Mouse (Mus musculus) embryo, embryonic 10 days (tissue): Measurements from ENCODE around the gene Slc22a16.
"Not testable (repeated sequence)": the region's sequence is repeated elsewhere in the genome, so short reads cannot be mapped to it uniquely, and the experiment has no call there.

ENCODE experiments used
- DNase-seq: peaks from one replicate; pipeline ENCODE4 v3.0.0-alpha.2; 2015; ENCODE audit warnings: low spot score

The Slc22a16 gene

DNA sequence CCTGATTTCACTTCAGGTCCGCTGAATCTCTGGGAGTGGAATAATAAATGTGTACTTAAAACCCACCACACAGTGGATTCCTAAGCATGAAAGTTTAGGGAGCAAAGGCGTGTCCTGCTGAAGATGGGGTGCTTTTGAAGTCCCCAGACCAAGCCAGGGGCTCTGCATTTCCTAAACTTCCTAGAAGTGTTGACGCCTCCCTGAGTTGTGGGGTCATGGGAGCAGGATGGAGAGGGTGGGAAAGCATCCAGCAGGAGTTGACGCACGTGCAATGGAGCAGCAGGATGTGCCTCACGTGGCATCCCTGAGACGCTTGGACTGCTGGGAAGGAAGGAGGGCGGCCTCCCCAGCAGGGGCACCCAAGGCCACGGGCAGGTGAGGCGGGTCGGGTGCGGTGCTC is at the start of gene Slc22a16:
Gene Slc22a16, plus strand, starts transcription at position 301 of the 400 bp plus-strand sequence.
- DNase-seq = no peak

DNA sequence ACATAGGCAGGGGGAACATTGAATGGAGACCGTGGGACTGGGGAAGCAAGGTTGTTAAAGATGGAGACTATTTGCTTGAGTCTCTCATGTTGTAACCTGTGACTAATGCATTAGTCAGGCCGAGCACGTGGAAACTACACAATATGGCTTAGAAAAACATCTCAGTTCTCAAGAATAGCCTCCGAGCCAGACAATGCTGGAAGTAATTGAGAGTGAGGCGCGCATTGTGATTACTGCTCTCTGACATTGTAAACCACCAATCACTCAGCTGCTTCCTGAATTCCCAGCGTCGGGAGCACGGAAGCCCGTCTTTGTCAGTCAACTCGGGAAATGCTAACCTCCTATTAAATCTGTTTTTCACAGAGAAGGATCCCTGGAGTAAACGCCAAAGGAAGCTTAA is 48.6 kb upstream of the Slc22a16 start:
- peak; percentile 78 for DNase-seq

DNA sequence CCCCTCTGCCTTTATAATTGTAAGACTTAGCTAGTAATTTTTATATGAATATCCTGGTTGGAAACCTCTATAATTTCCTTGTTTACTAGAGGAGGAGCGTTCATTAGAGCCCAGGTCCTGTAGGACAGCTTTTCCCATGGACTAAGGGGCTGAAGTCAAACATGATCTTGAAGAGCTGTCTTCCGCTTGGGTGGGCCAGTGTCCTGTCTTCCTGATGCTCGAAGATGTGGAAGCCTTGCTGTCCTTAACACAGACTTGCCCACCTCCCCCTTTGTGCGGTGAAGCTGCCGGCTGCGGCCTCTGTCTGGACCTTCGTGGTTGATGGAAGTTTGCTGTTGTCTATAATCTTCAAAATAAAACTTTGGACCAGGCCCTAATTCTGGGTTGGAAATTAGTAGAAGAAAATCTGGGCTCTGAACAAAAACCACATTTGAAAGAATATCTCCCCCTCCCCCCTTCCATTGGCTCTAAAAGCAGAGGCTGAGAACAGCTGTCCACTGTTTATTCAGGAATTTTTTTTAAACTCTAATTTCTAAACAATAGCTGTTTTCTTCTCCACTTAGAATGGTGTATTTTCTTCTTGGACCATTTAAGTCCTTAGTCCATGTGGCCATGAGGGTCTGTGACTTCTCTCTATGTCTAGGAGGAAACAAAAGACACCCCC is 46.7 kb upstream of the Slc22a16 start:
- no peak for DNase-seq

DNA sequence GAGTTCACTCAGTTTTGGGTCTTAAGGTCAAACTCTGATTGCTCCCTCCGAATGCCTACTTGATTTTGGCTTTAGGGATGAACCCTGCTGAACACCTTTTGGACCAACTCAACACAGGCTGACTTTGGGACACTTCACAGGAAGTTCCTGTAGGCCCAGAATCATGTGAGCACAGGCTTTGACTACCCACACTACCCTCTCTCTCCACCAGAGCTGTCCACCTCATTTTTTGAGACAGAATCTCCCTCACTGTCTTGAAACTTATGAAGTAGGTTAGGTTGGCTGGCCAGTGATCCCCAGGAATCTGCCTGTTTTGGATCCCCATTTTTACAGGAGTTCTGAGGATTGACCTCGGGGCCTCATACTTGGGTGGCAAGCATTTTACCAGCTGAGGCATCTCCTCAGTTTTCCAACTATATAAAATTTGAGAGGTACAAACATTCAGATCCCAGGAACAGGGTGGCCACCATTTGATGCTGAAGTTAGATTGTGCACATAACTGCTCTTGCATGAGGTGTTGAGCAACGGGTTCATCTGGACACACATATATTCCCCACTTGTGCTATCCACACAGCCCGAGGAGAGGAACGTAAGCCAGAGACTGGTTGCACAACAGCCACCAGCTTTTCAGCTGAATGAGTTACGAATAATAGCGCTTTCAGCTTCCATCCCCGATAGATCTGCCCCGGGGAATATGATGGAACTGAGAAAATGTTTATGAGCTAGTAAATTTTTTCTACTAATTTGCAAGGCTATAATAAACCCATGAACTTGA is 45.9 kb upstream of the Slc22a16 start:
- no peak for DNase-seq

DNA sequence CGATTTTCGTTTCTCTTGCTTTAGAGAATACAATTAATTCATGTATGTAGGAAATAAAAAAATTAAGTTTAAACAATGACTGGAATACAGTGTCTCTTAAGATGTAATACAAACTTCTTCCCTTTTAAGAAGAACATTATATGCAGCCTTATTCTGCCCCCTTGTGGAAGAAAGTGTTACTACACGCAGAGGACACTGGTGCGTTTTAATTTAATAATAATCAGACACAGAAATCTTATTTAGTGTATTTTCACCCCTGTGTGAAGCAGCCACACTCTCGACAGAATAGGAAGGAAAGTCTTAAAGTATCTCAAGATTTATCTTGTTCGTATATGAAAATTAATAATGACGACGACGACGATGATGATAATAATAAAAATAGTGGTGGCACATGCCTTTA is 45.1 kb upstream of the Slc22a16 start:
- peak; percentile 71 for DNase-seq

DNA sequence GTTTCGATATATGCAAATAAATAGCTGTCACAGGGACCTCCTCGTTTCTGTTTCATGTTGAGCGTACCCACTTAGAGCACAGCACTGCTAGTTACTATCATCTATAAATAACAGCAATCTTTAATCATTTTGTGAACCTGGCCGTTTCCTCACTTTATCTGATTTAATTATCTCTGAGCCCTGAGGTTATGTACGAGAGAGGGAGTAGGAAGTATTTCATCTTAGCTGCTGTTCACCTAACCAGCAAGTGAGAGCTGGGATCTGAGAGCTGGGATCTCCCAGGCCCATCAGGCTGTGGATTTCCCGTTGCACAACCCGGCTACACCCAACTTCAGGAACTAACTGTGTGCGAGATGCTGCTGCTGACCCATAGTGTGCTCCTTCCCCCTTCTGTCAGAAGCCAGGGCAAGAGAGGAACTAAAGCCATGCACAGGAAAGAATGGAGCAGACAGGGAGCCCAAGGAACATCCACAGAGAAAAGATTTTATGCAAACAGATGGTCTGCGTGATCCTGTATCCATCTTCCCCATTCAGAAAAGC is 44.5 kb upstream of the Slc22a16 start:
- no peak for DNase-seq

DNA sequence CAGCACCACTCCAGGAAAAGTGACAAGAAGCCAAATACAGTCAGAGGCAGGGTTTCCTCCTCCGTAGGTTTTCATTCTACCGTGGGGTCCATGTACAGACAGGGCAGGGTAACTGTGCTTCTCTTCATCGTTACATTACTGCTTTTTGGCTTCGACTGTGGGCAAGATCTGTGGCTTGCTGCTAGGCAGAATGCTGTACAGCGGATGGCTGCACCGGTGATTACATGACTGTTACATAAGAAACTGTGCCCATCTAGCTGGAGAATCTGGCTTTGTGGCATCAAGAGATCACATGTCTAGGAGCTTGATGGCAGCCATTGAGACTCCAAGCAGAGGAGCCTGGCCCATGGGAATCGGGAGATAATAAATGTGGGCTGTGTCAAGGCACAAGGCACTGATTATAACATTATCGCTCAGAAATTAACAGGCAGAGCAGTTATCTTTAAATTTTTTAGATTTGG is 43.8 kb upstream of the Slc22a16 start:
- no peak for DNase-seq

DNA sequence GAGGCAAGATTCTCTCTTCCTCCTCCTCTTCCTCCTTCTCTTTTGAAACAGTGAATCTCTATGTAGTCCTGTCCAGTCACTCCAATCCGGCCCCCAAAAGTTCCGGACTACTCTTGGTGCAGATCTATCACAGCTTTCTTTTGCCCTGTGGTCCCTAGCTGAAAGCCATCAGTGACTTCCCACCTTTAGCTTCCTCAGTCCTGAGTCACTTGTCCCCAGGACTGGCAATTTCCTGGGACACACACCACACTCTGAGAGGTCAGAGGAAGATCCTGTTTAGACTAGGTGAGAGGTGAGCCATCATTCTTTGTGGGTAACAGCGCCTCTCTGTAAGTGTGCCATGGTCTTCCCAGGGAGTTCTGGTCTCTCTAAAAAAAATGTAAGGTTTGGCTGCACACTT is 43.1 kb upstream of the Slc22a16 start:
- no peak for DNase-seq

DNA sequence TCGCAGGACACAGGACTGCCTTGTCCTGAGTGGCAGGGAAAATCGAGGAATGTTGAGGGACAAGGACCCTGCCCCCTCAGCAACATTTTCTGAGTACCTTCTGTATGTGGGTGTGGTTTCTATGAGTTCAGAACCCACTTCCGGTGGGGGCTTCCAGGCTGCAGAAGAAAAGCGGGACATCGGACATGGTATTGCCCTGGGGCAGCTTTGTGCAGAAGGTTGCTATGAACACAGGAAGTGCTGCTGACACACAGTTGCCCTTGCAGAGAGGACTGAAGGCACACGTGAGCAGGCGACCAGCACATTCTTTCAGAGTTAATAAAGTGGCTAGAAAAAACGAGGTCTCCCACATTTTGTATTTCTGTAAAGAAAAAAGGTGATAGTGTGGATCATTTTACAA is 42.6 kb upstream of the Slc22a16 start:
- peak; percentile 40 for DNase-seq

DNA sequence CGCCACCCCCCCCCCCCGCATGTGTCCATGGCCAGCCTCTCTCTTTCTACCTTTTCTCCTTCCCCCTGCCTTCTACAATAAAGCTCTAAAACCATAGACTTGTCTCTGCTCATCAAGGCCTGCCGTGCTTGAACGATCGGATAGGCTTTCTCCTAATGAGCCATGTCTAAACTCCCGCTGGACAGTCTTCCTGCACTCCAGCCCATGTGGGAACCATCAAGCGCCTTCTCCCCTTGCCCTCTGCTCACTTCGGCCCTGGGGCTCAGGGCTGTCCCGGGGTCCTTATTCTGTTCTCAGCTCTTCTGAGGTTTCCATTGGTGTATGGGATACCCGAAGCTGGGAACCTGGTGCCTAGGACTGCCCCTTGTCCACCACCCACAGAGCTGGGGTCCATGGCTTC is 41.5 kb upstream of the Slc22a16 start:
- no peak for DNase-seq

DNA sequence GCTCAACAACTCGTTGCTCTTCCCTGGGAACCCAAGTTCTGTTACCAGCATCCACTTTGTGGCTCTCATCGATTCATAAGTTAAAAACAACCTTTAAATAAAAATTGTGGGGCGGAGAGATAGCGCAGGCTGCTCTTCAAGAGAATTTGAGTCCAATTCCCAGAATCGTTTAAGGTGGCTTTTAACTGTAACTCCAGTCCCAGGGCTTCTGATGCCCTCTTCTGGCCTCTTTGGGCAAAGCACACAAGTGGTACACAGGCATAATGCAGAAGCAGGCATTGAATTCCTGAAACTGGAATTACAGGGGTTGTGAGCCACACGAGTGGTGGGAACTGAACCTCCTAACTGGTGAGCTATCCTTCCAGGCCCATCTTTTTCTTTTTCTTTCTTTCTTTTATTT is 40.5 kb upstream of the Slc22a16 start:
- peak; percentile 63 for DNase-seq

DNA sequence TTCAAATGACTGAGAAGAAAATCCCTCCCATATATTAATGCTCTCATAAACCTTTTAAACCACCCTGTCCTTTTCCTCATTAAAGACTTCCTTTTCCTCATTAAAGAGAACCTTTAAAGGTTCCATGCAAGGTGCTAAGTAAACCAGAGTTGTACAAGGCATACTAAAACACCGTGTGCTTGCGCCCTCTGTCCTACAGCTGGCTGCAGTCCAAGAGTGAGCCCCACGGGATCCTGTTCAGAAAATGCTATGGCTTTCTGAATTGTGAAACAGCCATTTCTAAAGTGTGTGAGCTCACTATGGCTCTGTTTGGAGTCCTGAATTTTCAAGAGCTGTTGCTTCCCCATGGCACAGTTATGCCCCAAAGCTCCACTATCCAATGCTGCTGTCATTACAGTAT is 39.5 kb upstream of the Slc22a16 start:
- no peak for DNase-seq

DNA sequence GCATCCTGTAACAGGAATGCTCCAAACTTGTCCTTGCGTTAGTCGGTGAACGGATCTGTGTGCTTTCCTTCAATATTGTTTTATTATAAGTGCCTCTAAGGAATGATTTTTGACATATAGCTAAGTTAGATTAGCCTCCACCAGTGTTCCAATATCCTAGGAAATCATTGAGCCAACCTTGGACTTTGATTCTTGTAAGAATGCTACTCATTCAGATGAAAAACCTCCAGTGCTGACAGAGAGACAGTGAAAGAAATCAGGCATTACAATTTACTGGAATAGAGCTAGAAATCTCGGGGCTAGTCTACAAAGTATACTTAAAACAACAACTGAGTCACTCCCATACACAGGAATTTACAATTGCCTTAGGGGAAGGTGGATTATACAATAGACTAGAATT is 37.5 kb upstream of the Slc22a16 start:
- DNase-seq = not testable (repeated sequence)

DNA sequence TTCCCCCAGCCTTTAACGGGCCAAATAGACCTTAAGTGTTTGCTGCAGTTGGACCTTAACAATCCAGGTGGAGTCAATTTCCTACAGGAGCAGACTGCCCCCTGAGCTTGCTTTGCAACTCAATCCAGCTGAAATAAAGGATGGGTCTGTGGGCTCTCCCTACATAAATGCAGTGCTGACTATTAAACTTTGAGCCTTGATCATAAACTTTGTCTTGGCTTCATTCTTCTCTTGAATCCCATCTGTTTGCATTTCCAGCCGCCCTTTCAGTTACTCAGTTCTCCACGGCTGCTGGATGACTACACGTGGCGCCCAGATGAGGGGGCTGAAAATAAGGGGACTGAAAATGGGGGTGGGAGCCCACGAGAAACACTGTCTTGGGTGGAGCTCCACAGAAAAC is 28.8 kb upstream of the Slc22a16 start:
- no peak for DNase-seq

DNA sequence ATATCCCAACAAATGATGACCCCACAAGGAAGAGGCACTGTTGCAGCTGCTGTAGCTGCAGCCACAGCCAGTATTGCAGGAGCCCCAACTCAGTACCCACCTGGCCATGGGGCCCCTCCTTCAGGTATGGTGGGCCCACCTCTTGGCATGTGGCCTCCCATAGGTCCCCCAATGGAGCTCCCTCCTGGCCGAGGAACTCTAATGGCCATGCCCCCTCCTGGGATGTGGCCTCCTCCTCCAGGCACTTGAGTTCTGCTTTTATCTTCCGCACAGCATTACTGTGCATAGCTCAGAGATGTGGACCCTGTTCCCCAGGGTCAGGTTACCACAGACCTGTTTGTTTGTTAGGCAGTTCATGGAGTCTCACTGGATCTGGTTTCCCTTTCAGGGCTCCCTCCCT is 20.8 kb upstream of the Slc22a16 start:
- no peak for DNase-seq

DNA sequence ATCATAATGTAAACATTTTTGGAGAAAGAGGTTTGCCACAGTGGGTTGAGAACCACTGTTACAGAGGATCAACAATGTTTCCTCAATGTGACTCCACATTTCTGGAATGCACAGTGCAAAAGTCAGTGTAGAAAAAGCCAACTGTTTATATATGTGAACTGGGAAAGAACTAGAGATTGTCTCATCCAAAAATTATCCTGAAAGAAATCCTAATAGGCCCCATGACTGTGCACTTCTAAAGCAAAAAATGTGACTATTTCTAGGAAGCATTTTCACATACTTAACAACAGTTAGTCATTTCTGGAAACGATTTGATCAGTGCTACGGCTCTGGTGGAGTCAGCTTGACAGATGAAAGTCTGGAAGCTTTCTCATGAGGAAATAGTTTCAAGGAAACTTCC is 18.3 kb upstream of the Slc22a16 start:
- no peak for DNase-seq

DNA sequence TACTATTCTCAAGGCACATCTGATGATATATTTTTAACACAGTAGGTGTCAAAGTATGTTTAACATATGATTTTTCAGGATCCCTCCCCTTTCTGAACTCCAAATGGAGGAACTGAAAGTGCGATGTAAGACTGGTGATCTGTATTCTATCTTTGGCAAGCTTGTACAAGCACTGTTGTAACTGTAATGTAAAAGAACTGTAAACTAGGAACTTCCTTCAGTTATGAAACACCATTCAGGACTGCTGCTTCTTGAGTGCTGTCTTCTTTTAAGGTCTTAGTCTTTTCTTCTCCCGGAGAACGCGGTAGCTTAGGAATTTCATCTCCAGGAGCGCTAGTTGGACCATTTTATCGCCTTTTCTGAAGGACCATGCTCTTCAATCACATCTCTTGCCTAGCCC is 4.4 kb upstream of the Slc22a16 start:
- not testable (repeated sequence) for DNase-seq

DNA sequence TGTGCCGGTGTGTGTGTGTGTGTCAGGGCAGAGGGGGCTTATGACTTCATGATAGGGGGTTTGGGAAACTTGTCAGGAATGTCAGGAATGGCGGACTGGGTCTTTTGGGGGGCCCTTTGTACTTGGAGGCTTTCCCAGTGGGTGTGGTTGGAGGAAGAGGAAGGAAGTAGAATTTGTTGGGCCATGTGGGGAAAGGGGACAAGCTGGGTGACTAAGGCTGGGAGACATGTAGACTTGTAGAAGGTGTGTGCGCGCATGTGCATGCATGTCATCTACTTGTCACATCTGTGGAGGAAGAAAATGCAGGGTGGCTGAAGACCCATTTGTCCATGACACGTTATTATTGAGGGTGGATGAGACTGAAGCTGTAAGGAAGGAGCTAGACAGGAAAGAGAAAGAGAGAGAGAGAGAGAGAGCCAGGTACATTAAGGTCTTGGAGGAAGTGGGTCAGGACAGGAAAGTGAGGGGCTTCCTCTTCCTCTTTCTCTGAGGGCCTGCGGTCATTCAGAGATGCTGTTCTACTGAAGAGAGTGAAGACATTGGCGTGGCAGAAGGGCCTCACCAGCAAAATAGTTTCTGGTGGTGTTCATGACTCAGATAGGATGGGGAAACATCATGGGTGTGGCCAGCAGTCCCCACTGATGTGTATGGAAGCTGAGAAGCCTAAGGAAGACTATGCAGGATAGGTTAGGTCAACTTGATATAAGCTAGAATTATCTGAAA is 5.9 kb downstream of the Slc22a16 start:
- DNase-seq = no peak

DNA sequence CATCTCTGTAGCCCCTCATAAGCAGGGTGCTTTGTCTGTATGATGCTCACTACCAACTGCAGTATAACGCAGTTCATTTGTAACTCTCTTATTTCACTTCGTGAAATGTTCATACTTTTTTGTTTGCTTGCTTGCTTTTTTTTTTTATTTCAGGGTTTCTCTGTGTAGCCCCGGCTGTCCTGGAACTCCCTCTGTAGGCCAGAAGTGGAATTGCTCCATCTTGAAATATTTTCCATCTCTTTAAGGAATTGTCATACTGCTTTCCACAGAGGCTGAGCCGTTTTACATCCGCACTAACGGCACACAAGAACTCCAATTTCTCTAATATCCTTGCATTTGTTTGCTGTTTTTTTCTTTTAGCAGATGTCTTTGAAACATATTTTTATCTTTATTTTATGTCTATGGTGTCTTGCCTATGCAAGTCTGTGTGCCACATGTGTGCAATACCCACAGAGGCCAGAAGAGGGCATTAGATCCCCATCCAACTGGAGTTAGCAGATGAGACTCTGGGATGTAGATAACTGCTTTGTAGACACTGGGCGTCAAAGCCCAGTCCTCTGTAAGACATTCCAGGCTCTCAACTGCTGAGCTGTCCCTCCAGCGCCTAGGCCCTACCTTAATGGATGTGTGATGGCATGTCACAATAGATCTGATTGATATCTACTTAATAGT is 13.6 kb downstream of the Slc22a16 start:
- peak; percentile 40 for DNase-seq

DNA sequence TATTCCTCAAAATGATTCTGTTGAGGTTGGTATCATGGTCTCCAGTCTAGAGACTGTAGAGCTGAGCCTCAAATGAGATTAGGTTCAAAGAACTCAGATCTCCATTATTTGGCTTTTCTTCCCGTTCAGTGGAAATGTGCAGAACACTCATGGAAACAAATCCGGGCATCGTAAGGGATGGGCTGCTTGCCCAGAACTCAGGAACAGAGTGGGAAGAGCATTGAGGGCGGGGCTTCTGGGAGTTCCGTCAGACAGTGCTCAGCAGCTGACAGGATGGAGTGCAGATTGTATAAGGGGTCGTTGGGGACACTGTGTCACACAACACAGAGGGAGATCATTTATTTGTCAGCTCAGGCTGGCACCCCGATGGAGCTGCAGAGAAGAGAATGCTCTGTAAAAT is 22.1 kb downstream of the Slc22a16 start:
- DNase-seq = no peak

DNA sequence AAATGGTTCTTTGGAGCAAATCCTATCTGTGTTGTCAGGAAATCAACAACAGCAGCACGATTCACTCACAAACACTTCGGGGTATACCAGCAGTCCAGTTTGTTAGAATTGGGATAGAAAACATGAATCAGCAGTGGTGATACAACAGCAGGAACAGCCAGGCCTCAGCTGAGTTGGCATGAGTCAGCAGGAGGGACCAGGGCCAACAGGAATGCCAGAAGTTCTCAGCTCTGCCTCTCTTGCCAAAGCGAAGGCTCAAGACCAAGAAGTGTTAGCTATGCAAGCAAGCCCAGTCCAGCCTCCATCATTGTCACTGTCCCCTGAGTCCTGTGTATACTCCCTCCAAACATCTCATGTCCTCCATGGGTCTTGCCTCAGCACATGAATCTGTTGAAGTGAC is 27.0 kb downstream of the Slc22a16 start:
- DNase-seq = no peak

DNA sequence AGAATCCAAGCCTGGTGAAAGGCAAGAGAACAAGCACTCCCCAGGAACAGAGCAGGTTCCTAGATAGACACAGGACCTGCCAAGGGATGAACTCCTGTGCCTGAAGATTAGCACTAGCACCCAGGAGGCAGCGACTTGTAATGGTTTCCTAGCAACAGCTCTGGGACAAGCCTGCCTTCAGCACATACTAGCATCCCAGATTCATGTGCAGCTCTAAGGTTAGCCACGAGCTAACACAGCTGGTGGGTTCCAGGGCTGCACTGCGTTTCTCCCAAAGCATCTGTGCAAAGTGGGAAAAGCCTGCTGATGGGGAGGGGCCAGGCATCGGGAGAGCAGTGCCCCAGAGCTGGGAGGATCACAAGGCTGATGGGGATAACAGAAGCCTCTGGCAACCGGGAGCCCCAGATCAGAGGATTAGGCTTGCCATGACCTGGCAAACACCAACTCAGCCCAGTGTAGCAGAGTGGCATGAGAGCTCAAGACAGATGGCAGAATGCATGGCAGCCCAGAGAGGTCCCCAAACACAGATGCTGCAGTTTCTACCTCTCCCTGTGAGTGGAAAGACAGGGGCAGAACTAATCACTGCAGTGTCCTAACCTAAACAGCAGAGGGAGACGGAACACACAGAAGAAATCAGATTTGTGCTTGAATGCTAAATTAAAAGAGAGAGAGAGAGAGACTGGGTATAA is 34.7 kb downstream of the Slc22a16 start:
- peak; percentile 12 for DNase-seq
